Mouse (Mus musculus): ENCODE measurements around the gene 2010315B03Rik. TPM values are rescaled to one million over a fixed set of nuclear protein-coding genes. Genes with fewer than 3 reads are reported as not detected.

The 2010315B03Rik gene
- polyA plus RNA-seq, 1 experiment from 2014 or later, result 12.5 TPM

DNA sequence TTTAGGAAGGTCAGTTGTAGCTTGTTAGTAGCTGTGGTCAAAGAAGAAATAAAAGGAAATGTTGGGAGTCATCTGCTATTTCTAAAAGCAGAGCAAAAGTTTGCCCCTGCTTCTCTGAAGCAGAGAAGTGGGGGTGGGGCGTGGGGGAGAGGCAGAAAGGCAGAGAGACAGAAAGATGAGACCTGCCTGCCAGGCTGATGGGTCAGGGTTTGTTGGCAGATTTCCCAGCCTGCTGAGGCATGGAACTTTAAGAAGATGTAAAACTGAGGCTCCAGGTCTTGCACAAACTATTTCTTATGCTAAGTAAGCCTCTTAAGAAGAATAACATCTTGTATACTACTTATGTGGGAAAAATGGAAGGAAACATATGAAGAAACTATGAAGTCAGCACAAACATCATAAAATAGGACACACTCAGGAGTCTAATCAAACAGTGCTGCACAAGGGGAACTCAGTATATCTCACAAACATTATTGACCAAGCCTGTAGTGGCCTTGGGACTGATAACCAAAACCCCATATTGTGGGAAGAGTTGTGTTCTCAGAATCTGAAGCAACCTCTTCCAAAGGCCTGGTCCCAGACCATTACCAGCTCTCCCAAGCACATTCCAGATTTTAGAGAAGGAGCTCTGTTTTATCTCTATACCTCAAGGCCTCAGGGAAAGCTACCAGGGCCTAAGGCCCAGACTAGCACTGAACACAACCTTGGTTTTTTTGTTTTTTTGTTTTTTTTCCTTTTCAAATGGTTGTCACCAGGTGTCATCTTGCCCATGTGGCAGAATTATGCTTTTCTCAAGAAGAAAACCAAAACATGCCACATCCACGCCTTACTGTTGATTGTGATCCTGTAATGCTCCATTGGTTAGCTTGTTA lies 31.7 kb downstream of the 2010315B03Rik start:
- no peaks in the 10 kb centered on the region for H3K27me3 ChIP-seq (ENCODE audit: control insufficient read depth, insufficient read depth, low read length)
- peak overlapping the region; percentile 74 for H3K27ac ChIP-seq (replicated peaks)
- TF ChIP-seq EP300 (optimal IDR thresholded peaks at IDR 0.05) (no peak), CTCF (IDR thresholded peaks at IDR 0.05; ENCODE audit: low read depth) (no peak)
- ATAC-seq (ENCODE audit: low FRiP score, low TSS enrichment) (no peak), DNase-seq (ENCODE audit: low spot score) (no peak)
- 77% methylated on average over 2 of the region's 2 CpGs for WGBS
- H3K4me2 ChIP-seq (replicated peaks; ENCODE audit: low read depth), result peak overlapping the region; percentile 80
- peak overlapping the region; percentile 65 for H3K9ac ChIP-seq (ENCODE audit: low read length)
- no peaks in the 10 kb centered on the region for H3K9me3 ChIP-seq (ENCODE audit: control insufficient read depth, low read length)
- H3K4me1 ChIP-seq (replicated peaks; ENCODE audit: control insufficient read depth, insufficient read depth), result no peaks in the 10 kb centered on the region; the same call in 1 of the 2 replicates
- H3K4me3 ChIP-seq (ENCODE audit: low read depth, low read length), result peak overlapping the region; percentile 69; the same call in 1 of the 2 replicates
- H3K36me3 ChIP-seq (ENCODE audit: control insufficient read depth, insufficient read depth, low read length), result no peaks in the 10 kb centered on the region

DNA sequence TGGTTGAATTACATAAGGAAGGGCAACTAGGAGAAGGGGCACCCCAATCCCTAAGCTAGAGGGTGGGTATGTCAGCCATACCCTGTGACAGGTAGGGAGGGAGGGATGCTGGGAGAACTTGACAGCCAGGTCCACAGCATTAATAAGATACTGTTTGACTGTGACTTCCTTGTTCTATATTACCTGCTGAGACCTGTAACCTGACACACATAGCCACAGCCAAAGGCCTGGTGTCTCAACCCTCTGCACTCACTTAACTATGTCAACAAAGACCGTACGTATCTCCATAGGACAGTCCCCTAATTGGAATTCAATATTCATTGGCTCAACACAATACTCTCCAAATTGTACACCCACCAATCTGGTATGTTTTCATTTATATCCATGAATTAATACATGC lies 33.2 kb downstream of the 2010315B03Rik start:
- 29% methylated on average over 2 of the region's 2 CpGs for WGBS
- ATAC-seq (ENCODE audit: low FRiP score, low TSS enrichment) (peak; percentile 53; the same call in 1 of the 2 replicates), DNase-seq (ENCODE audit: low spot score) (no peak)
- Histone ChIP-seq H3K4me2 (replicated peaks; ENCODE audit: low read depth) (no peak overlapping the region), H3K9ac (ENCODE audit: low read length) (no peak overlapping the region), H3K9me3 (ENCODE audit: control insufficient read depth, low read length) (peaks cover 3% of the 10 kb centered on the region; the same call in 1 of the 2 replicates), H3K27ac (replicated peaks) (peak overlapping the region; percentile 36; the same call in 1 of the 2 replicates), H3K4me1 (replicated peaks; ENCODE audit: control insufficient read depth, insufficient read depth) (no peaks in the 10 kb centered on the region; the same call in 1 of the 2 replicates), H3K4me3 (ENCODE audit: low read depth, low read length) (no peak overlapping the region), H3K27me3 (ENCODE audit: control insufficient read depth, insufficient read depth, low read length) (no peaks in the 10 kb centered on the region), H3K36me3 (ENCODE audit: control insufficient read depth, insufficient read depth, low read length) (no peaks in the 10 kb centered on the region)
- TF ChIP-seq CTCF (IDR thresholded peaks at IDR 0.05; ENCODE audit: low read depth) (no peak), EP300 (optimal IDR thresholded peaks at IDR 0.05) (no peak)

DNA sequence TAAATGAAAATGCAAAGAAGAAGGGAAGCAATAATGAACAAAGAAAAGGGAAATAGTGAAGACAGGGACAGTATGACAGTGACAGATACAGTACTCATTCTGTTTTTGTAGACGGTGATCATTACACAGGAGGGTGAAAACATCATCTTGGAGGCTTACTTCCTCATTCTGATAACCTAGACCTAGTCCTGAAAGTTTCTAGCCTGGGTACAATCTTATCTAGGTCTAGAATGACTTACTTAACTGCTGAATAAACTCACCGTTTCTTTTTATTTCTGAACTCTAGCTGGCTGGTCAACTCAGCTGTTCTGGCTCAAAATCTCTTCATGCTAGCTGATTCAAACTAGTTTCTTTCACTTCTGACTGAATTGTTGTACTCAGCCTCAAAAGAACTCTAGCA lies 37.4 kb downstream of the 2010315B03Rik start:
- ATAC-seq (ENCODE audit: low FRiP score, low TSS enrichment) (no peak), DNase-seq (ENCODE audit: low spot score) (no peak)
- Histone ChIP-seq H3K36me3 (ENCODE audit: control insufficient read depth, insufficient read depth, low read length) (no peaks in the 10 kb centered on the region; the same call in 1 of the 2 replicates), H3K27me3 (ENCODE audit: control insufficient read depth, insufficient read depth, low read length) (no peaks in the 10 kb centered on the region), H3K9me3 (ENCODE audit: control insufficient read depth, low read length) (peaks cover 7% of the 10 kb centered on the region), H3K9ac (ENCODE audit: low read length) (no peak overlapping the region), H3K4me1 (replicated peaks; ENCODE audit: control insufficient read depth, insufficient read depth) (no peaks in the 10 kb centered on the region), H3K4me3 (ENCODE audit: low read depth, low read length) (no peak overlapping the region), H3K4me2 (replicated peaks; ENCODE audit: low read depth) (no peak overlapping the region), H3K27ac (replicated peaks) (no peak overlapping the region)
- 87% methylated on average over 2 of the region's 2 CpGs for WGBS
- TF ChIP-seq CTCF (IDR thresholded peaks at IDR 0.05; ENCODE audit: low read depth) (no peak), EP300 (optimal IDR thresholded peaks at IDR 0.05) (no peak)

DNA sequence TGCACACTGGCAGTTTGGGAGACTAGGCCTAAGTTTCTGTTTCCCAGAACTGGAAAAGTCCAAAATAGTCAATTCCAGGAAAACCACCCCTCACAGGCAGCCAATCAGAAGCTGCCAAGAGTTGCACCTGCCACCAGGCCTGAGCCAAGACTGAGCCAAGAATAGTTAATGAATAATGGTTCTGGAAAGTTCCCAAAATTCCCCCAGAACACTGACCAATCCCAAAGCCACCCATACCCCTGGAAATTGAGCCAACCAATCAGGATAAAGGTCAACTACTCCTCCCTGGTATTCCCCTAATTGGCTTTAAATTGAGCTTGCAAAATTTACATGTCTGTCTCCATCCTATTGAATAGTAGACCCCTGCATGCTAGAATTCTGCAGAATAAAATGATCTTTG lies 39.3 kb downstream of the 2010315B03Rik start:
- Histone ChIP-seq H3K4me1 (replicated peaks; ENCODE audit: control insufficient read depth, insufficient read depth) (no peaks in the 10 kb centered on the region), H3K27ac (replicated peaks) (no peak overlapping the region), H3K4me3 (ENCODE audit: low read depth, low read length) (no peak overlapping the region), H3K36me3 (ENCODE audit: control insufficient read depth, insufficient read depth, low read length) (peaks cover 13% of the 10 kb centered on the region), H3K27me3 (ENCODE audit: control insufficient read depth, insufficient read depth, low read length) (no peaks in the 10 kb centered on the region), H3K9me3 (ENCODE audit: control insufficient read depth, low read length) (peaks cover 14% of the 10 kb centered on the region), H3K4me2 (replicated peaks; ENCODE audit: low read depth) (no peak overlapping the region), H3K9ac (ENCODE audit: low read length) (no peak overlapping the region)
- DNase-seq (ENCODE audit: low spot score) (peak; percentile 20), ATAC-seq (ENCODE audit: low FRiP score, low TSS enrichment) (no peak)
- TF ChIP-seq EP300 (optimal IDR thresholded peaks at IDR 0.05), result no peak
- TF ChIP-seq CTCF (IDR thresholded peaks at IDR 0.05; ENCODE audit: low read depth), result no peak

DNA sequence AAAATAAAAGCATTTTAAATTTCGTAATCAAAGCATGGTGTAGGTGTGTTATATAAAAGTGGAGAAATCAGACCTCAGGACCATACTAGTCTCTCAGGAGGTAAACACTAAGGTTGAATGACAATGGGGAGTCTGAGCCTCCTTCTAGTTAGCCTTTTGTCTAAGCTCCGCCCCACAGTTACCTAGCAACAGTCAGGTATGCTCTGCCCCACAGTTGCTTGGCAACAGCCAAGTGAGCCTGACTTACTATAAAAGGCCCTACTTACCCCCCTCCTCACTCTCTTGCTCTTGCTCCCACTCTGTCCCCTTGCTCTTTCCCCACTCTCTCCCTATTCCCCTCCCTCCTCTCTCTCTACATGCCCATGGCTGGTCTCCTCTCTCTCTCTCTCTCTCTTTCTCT lies 44.6 kb downstream of the 2010315B03Rik start:
- DNase-seq (ENCODE audit: low spot score) (peak; percentile 19), ATAC-seq (ENCODE audit: low FRiP score, low TSS enrichment) (no peak)
- H3K9ac ChIP-seq (ENCODE audit: low read length), result no peak overlapping the region
- H3K4me1 ChIP-seq (replicated peaks; ENCODE audit: control insufficient read depth, insufficient read depth), result no peaks in the 10 kb centered on the region
- TF ChIP-seq EP300 (optimal IDR thresholded peaks at IDR 0.05) (no peak), CTCF (IDR thresholded peaks at IDR 0.05; ENCODE audit: low read depth) (no peak)
- H3K36me3 ChIP-seq (ENCODE audit: control insufficient read depth, insufficient read depth, low read length), result peaks cover 13% of the 10 kb centered on the region
- peaks cover 7% of the 10 kb centered on the region for H3K9me3 ChIP-seq (ENCODE audit: control insufficient read depth, low read length)
- no peak overlapping the region for H3K4me2 ChIP-seq (replicated peaks; ENCODE audit: low read depth)
- no peak overlapping the region for H3K27ac ChIP-seq (replicated peaks)
- no peak overlapping the region for H3K4me3 ChIP-seq (ENCODE audit: low read depth, low read length)
- H3K27me3 ChIP-seq (ENCODE audit: control insufficient read depth, insufficient read depth, low read length), result no peaks in the 10 kb centered on the region
- 30% methylated on average over 2 of the region's 2 CpGs for WGBS

DNA sequence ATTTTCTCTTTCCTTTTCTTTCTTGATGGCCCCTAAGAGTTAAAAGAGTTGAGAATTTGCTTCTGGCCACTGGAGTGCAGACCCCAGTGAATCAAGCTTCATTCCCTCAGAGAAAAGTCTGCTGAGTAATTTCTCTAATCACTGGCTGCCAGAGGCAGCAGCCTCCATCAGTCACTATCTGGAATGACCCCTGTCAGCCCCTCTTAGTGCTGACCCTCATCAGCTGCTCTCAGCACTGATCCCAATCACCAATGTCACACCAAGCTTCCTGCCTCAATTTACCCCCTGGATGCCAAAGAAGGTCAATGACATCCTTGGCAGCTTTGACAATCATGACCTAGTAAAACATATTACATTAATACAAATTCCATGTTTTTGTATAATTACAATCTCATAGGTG lies 45.0 kb downstream of the 2010315B03Rik start:
- no peak for ATAC-seq (ENCODE audit: low FRiP score, low TSS enrichment)
- no peaks in the 10 kb centered on the region for H3K4me1 ChIP-seq (replicated peaks; ENCODE audit: control insufficient read depth, insufficient read depth)

More for the DNA sequence above, 45.0 kb downstream of the 2010315B03Rik start:
- DNase-seq (ENCODE audit: low spot score), result no peak
- Histone ChIP-seq H3K4me3 (ENCODE audit: low read depth, low read length) (no peak overlapping the region), H3K27ac (replicated peaks) (no peak overlapping the region), H3K9ac (ENCODE audit: low read length) (no peak overlapping the region), H3K4me2 (replicated peaks; ENCODE audit: low read depth) (no peak overlapping the region), H3K9me3 (ENCODE audit: control insufficient read depth, low read length) (peaks cover 7% of the 10 kb centered on the region), H3K27me3 (ENCODE audit: control insufficient read depth, insufficient read depth, low read length) (no peaks in the 10 kb centered on the region), H3K36me3 (ENCODE audit: control insufficient read depth, insufficient read depth, low read length) (peaks cover 13% of the 10 kb centered on the region)
- TF ChIP-seq CTCF (IDR thresholded peaks at IDR 0.05; ENCODE audit: low read depth) (no peak), EP300 (optimal IDR thresholded peaks at IDR 0.05) (no peak)

All from stomach, postnatal 0 days (tissue).